Mouse (Mus musculus): Measurements from ENCODE around the gene Cwc27.

Cwc27 gene

GRCm38 (mm10) chr13:104650145-104650544 is 166.8 kb downstream of the Cwc27 start:
- in situ Hi-C loops (cut with MboI, MseI) = no loop called here

DNA sequence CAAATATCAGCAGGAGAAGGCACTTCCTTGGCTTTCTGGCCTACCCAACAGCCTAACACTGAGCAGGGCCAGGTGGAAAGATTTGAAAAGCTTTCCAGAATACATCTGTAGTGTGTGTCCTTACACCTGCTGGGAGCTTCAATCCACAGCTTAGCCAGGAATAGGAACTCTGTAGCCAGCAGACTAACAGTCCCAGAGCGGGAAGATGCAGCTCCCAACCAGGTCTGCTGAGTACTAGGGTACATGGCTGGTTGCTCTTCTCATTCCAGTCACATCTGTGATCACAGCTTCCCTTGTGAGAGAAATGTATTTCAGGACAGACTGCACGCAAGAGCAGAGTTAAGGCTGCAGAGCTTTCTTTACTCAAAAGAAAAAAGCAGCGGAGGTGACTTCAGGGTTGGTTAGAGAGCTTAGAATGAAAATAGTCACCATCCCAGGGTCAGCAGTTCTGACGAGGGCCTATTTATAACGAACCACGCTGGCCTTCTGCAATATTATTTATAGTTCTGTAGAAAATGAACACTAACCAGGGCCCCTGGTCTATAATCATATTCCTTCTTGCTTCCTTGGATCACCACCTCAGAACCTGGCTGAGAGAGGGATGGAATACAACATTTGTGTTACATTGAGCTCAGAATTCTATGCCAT is 171.0 kb downstream of the Cwc27 start:
- in situ Hi-C loops (cut with MboI, MseI) = no loop called here

GRCm38 (mm10) chr13:104644185-104644584 is 172.8 kb downstream of the Cwc27 start:
- in situ Hi-C loops (cut with MboI, MseI) = no loop called here

DNA sequence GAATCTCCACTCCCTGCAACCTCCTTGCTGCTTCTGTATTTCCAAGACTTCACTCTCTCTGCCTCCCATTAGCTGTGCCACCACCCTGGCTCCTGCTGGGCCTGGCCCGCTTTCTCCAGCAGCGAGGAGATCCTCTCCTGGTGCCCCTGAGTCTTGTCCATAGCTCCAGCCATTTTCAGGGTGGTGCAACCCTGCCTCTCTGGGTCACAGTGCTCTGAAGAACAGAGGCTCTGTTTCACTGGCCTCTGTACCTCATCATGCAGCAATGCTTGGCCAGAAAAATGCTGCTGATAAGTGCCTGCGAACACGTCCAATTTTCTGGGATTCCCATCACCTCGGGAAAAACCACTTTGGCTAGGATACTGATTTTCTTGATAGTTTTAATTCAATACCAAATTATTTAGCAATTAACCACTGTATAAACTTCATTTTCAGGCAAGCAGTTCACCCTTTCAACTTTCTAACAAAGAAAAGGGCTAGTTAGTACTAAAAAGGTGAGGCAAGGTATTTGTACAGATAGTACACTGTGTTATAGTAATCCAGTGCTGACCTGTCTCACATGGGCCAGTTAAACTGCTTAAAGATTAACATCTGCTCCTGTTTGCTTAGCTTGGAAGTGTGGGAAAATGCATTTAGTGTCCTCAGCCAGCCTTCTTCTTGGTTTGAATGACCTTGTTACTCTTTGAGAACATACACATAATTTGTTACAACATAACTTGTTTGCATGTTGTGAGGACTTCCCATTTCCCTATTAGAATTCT is 176.1 kb downstream of the Cwc27 start:
- in situ Hi-C loops (cut with MboI, MseI) = no loop called here

- in situ Hi-C loops (cut with MboI, MseI) = no loop called here
Observed at GRCm38 (mm10) chr13:104638988-104639387, 178.0 kb downstream of the Cwc27 start.

DNA sequence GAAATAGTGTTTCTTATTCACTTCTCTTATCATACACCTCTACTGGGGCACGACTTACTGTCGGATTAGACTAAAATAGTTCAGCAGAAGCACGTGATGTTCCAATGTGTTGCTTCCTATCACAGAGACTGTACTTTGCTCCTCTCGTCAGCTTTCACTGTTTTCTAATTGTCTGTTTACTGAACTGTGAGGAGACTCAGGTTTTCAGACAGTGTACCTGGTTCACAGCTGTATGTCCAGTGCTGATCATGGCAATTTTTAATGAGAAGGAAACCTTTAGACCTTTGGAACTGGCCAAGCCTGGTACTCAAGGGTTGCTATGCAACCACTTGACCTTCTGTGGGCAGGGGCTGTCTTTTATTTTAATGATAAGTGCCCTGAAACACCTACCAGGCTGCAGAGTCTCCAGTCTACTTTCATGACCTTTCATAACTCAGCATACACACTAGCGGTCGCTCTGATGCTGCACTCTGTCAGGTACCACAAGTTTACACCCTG is 180.9 kb downstream of the Cwc27 start:
- in situ Hi-C loops (cut with MboI, MseI) = no loop called here

GRCm38 (mm10) chr13:104634708-104635107 is 182.2 kb downstream of the Cwc27 start:
- in situ Hi-C loops (cut with MboI, MseI) = no loop called here

- in situ Hi-C loops (cut with MboI, MseI) = no loop called here
Observed at GRCm38 (mm10) chr13:104632427-104633167, 184.3 kb downstream of the Cwc27 start.

- in situ Hi-C loops (cut with MboI, MseI) = no loop called here
Observed at GRCm38 (mm10) chr13:104631621-104632205, 185.2 kb downstream of the Cwc27 start.

GRCm38 (mm10) chr13:104630808-104631207 is 186.1 kb downstream of the Cwc27 start:
- in situ Hi-C loops (cut with MboI, MseI) = no loop called here

GRCm38 (mm10) chr13:104629621-104630020 is 187.3 kb downstream of the Cwc27 start:
- in situ Hi-C loops (cut with MboI, MseI) = loop anchor here (10.0 kb wide), 1 partner anchor 345 kb away; the partner anchor contains the start of gene Adamts6

DNA sequence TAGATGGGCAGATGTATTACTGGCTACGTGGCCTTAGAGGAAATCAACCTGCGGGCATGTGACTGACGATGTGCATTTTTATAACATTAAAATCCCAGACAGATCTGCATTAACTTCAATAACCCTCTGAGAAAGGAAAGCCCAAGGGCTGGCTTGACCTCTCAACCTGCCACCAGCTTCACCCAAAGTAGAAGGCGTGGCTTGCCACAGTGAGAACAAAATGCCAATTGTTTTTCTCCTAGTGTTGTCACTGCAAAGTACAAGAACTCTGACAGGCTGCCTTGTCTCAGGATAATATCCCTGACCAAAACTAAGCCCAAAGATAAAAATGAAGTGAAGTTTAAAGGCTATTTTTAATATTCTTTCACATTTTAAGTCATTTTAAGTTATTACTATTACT is 188.9 kb downstream of the Cwc27 start:
- in situ Hi-C loops (cut with MboI, MseI) = loop anchor here (10.0 kb wide), 1 partner anchor 343 kb away; the partner anchor contains the start of gene Adamts6

DNA sequence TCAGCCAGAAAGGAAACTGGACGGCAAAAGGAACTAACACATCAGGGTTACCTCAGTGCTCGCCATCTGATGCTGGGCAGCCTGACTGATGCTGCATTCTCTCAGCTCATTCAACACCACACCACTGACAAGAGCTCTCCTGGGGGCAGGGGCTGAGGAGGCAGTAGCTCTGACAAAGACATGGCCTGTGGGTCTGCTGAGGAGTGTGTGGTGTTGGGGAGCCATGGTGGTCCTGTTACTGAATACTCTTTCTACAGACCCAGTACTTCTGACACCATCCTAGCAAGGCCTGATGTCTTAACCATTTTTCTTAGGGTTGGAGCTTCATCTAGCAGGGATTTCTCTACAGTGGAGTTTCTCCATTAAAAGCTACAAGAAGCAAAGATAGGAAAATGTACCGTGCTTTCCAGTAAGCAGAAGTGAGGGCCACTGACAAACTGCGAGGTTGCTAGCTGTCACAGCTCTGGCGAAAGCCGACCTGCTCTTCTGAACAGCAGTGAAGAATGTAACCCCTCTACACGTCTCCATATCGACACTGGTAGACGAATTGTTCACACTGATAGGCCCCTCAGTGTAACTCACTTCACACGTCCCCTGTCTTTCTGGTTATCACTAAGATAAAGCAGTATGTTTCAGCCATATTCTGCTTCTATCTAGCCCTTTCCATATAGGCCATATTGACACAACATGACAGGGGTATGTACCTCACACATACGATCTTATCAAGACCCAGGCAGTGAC is 189.6 kb downstream of the Cwc27 start:
- in situ Hi-C loops (cut with MboI, MseI) = loop anchor here (10.0 kb wide), 1 partner anchor 343 kb away; the partner anchor contains the start of gene Adamts6

DNA sequence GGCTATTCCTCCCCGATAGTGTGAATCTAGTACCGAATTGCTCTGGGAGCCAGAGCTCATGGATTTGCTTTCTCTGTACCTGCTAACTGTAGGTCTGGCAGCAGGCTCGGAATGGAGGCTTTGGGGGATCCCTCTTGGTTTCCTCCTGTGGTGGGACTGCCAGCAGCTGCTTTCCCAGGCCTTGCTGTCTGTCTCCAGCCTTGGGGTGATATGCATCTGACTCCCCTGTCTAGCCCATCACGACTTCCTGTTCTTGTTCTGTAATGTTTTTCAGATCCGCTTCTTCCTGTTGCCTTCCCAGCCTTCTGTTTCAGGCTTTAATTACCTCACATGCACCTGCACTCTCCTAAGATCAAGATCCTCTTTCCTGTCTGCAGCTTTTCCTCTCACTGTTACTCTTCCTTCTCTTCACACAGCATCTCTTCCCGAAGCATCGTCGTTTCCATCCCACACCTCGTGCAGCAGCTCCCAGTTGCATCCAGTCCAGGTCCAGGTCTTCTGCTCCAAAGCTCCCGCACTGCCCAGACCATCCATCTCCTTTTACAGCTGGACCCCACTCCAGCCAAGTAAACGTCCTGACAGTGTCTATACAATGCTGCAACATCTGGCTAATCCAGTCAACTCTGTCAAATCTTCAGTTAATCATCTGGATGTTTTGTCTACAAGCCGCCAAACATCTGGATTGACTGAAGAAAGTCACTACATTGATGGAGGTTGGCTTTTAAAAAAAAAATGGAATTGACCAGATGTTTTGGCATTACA is 193.6 kb downstream of the Cwc27 start:
- in situ Hi-C loops (cut with MboI, MseI) = loop anchor here (10.0 to 25.0 kb wide), 2 partner anchors 164 to 339 kb away; partner anchors contain the start of genes Adamts6 and Srek1ip1

DNA sequence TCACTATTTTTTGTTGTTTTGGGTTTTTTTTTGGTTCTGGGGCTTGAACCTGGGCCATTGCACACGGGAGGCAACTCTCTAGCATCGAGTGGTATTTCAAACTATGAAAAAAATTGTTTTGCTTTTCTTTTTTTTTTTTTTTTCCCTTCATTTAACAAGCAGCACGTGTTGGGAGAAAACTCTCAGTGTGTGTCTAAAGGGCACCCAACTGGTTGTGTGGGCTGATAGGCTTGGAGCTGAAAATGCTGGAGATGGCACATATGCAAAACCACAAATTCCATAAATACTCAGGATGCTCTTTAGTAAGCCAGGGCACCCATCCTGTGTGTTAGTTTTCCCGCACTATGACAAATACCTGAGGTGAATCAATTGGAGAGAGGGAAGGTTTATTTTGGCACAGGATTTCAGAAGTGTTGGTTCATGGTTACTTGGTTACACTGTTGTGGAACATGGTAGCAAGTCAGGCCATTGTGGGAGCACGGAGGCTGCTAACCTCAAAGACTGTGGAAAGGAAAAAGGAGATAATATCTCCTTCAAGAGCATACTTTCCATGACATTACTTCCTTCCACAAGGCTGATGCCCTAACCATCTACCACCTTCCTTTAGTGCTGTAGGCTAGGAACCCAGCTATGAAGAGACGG is 194.7 kb downstream of the Cwc27 start:
- in situ Hi-C loops (cut with MboI, MseI) = loop anchor here (10.0 to 25.0 kb wide), 2 partner anchors 165 to 337 kb away; partner anchors contain the start of genes Adamts6 and Srek1ip1

DNA sequence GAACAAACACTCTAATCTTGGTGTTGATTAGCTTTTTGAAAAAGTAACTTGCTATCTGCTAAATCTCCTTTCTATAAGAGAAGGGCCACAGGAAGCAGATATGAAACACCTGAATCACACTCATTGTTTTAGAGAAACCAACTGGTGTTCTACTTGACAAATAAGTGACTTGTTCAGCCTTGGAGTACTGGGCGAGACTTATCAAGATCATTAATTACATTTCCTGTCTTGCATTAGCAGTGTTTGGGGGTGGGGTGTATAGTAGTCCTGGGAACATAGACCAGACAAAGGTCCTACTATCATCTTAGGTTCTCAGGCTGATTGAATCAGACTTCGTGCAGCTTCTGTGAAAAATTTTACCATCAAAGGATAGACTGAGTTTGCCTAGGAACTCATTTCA is 196.5 kb downstream of the Cwc27 start:
- in situ Hi-C loops (cut with MboI, MseI) = loop anchor here (10.0 to 25.0 kb wide), 2 partner anchors 167 to 336 kb away; partner anchors contain the start of genes Adamts6 and Srek1ip1

GRCm38 (mm10) chr13:104619503-104620288 is 197.2 kb downstream of the Cwc27 start:
- in situ Hi-C loops (cut with MboI, MseI) = loop anchor here (10.0 to 25.0 kb wide), 2 partner anchors 168 to 335 kb away; partner anchors contain the start of genes Adamts6 and Srek1ip1

- in situ Hi-C loops (cut with MboI, MseI) = loop anchor here (25.0 kb wide), 1 partner anchor 170 kb away; the partner anchor contains the start of gene Srek1ip1
Observed at GRCm38 (mm10) chr13:104617201-104617600, 199.7 kb downstream of the Cwc27 start.

Data from T-helper 2 cell (primary cell).